Mouse (Mus musculus) lung, adult 2 months (tissue): ENCODE data around the gene Ccdc106.

Source experiments
- CTCF ChIP-seq: fragments of 200-500 bp; IDR thresholded peaks from 2 replicates; pipeline ENCODE4 v1.5.1; 2011; ENCODE audit warnings: mild to moderate bottlenecking, low read length, control low read depth; ENCODE audit not compliant: insufficient read depth
- POLR2A ChIP-seq: fragments of 200-500 bp; IDR thresholded peaks from 2 replicates; pipeline ENCODE4 v1.6.1; 2011; ENCODE audit warnings: low read depth, mild to moderate bottlenecking, control low read depth, low read length, borderline replicate concordance; ENCODE audit errors: extremely low read depth

DNA sequence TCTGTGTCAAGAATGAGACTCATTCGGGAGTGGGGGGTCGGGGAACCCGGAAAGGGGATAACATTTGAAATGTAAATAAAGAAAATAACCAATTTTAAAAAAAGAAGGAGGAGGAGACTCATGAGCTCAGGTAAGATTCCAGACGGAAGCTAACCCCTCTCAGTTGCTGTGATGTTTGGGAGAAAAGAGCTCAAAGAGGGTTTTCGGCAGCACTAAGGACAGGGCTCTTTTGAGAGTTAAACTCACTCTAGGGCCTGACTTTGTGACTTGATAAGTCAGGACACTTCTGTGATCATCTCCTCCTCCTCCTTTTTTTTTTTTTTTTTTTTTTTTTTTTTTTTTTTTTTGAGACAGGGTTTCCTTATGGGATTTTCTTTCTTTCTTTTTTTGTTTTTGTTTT lies 18.6 kb downstream of the Ccdc106 start:
- TF ChIP-seq CTCF (no peak), POLR2A (no peak)
